Mouse (Mus musculus): ENCODE results near the gene Slc1a6. TPM values are rescaled to one million over a fixed set of nuclear protein-coding genes. Genes with fewer than 3 reads are reported as not detected.

The Slc1a6 gene
- total RNA-seq, 1 experiment: 1.7 TPM

GRCm38 (mm10) chr10:78756021-78756420 lies 24.3 kb upstream of the Slc1a6 start:
- Histone ChIP-seq H3K27ac (ENCODE audit: insufficient read depth, low read depth, low read length, poor library complexity, severe bottlenecking) (no peak overlapping the region), H3K4me1 (ENCODE audit: control insufficient read depth in 2 of 2, insufficient read depth in 2 of 2, low read length in 2 of 2, poor library complexity in 1 of 2) (no peaks in the 10 kb centered on the region), H3K36me3 (ENCODE audit: control insufficient read depth, insufficient read depth, low read length, poor library complexity, severe bottlenecking) (no peaks in the 10 kb centered on the region), H3K9ac (ENCODE audit: insufficient read depth, low read depth, low read length, poor library complexity, severe bottlenecking) (no peak overlapping the region), H3K4me3 (ENCODE audit: insufficient read depth in 1 of 2, low read depth in 1 of 2, low read length in 2 of 2, poor library complexity in 1 of 2, severe bottlenecking in 1 of 2) (no peak overlapping the region), H3K9me3 (ENCODE audit: control insufficient read depth, insufficient read depth, low read depth, low read length) (no peaks in the 10 kb centered on the region)
- peak; percentile 41 for DNase-seq (ENCODE audit: low read depth, low spot score)
- in situ Hi-C loops (cut with MboI; ENCODE audit: low sequenced_read_pairs in 2 of 2, unreplicated experiment in 2 of 2): no loop called here
- no peak for TF ChIP-seq ZNF384 (IDR thresholded peaks at IDR 0.05; ENCODE audit: low read depth, low read length)
- TF ChIP-seq ZC3H11A (IDR thresholded peaks at IDR 0.05; ENCODE audit: borderline replicate concordance, low read depth, low read length): peak; percentile 73; the same call in 1 of the 2 replicates

GRCm38 (mm10) chr10:78765570-78765969 lies 14.7 kb upstream of the Slc1a6 start:
- H3K36me3 ChIP-seq (ENCODE audit: control insufficient read depth, insufficient read depth, low read length, poor library complexity, severe bottlenecking): no peaks in the 10 kb centered on the region
- in situ Hi-C loops (cut with MboI; ENCODE audit: low sequenced_read_pairs in 2 of 2, unreplicated experiment in 2 of 2): no loop called here
- TF ChIP-seq MAFK (IDR thresholded peaks at IDR 0.05; ENCODE audit: insufficient read depth, low read depth, low read length) (no peak), ZNF384 (IDR thresholded peaks at IDR 0.05; ENCODE audit: low read depth, low read length) (no peak), HCFC1 (IDR thresholded peaks at IDR 0.05; ENCODE audit: borderline replicate concordance, insufficient read depth, low read length) (no peak), ZC3H11A (IDR thresholded peaks at IDR 0.05; ENCODE audit: borderline replicate concordance, low read depth, low read length) (no peak), CHD2 (IDR thresholded peaks at IDR 0.05; ENCODE audit: low read depth, low read length) (no peak)
- H3K27ac ChIP-seq (ENCODE audit: insufficient read depth, low read depth, low read length, poor library complexity, severe bottlenecking): no peak overlapping the region
- DNase-seq (ENCODE audit: low read depth, low spot score): no peak
- H3K9me3 ChIP-seq (ENCODE audit: control insufficient read depth, insufficient read depth, low read depth, low read length): no peaks in the 10 kb centered on the region
- H3K4me1 ChIP-seq (ENCODE audit: control insufficient read depth in 2 of 2, insufficient read depth in 2 of 2, low read length in 2 of 2, poor library complexity in 1 of 2): no peaks in the 10 kb centered on the region
- no peak overlapping the region for H3K9ac ChIP-seq (ENCODE audit: insufficient read depth, low read depth, low read length, poor library complexity, severe bottlenecking)
- no peak overlapping the region for H3K4me3 ChIP-seq (ENCODE audit: insufficient read depth in 1 of 2, low read depth in 1 of 2, low read length in 2 of 2, poor library complexity in 1 of 2, severe bottlenecking in 1 of 2)

GRCm38 (mm10) chr10:78775830-78776229 lies 4.5 kb upstream of the Slc1a6 start:
- no peaks in the 10 kb centered on the region for H3K9me3 ChIP-seq (ENCODE audit: control insufficient read depth, insufficient read depth, low read depth, low read length)
- no peak overlapping the region for H3K27ac ChIP-seq (ENCODE audit: insufficient read depth, low read depth, low read length, poor library complexity, severe bottlenecking)
- H3K4me1 ChIP-seq (ENCODE audit: control insufficient read depth in 2 of 2, insufficient read depth in 2 of 2, low read length in 2 of 2, poor library complexity in 1 of 2): 0 out of 4 replicates have a peak, but pooled peaks cover 0 to 2% of the 10 kb centered on the region in 2 experiments
- no peak for DNase-seq (ENCODE audit: low read depth, low spot score)
- in situ Hi-C loops (cut with MboI; ENCODE audit: low sequenced_read_pairs in 2 of 2, unreplicated experiment in 2 of 2): no loop called here
- H3K36me3 ChIP-seq (ENCODE audit: control insufficient read depth, insufficient read depth, low read length, poor library complexity, severe bottlenecking): no peaks in the 10 kb centered on the region
- TF ChIP-seq HCFC1 (IDR thresholded peaks at IDR 0.05; ENCODE audit: borderline replicate concordance, insufficient read depth, low read length): no peak
- TF ChIP-seq ZNF384 (IDR thresholded peaks at IDR 0.05; ENCODE audit: low read depth, low read length): no peak
- no peak for TF ChIP-seq CHD2 (IDR thresholded peaks at IDR 0.05; ENCODE audit: low read depth, low read length)
- no peak for TF ChIP-seq MAFK (IDR thresholded peaks at IDR 0.05; ENCODE audit: insufficient read depth, low read depth, low read length)
- TF ChIP-seq ZC3H11A (IDR thresholded peaks at IDR 0.05; ENCODE audit: borderline replicate concordance, low read depth, low read length): no peak
- H3K9ac ChIP-seq (ENCODE audit: insufficient read depth, low read depth, low read length, poor library complexity, severe bottlenecking): no peak overlapping the region
- no peak overlapping the region for H3K4me3 ChIP-seq (ENCODE audit: insufficient read depth in 1 of 2, low read depth in 1 of 2, low read length in 2 of 2, poor library complexity in 1 of 2, severe bottlenecking in 1 of 2)

GRCm38 (mm10) chr10:78779527-78779926 lies 769 bp upstream of the Slc1a6 start:
- no peak overlapping the region for H3K9ac ChIP-seq (ENCODE audit: insufficient read depth, low read depth, low read length, poor library complexity, severe bottlenecking)

More at GRCm38 (mm10) chr10:78779527-78779926, 769 bp upstream of the Slc1a6 start:
- H3K36me3 ChIP-seq (ENCODE audit: control insufficient read depth, insufficient read depth, low read length, poor library complexity, severe bottlenecking): no peaks in the 10 kb centered on the region
- DNase-seq (ENCODE audit: low read depth, low spot score): no peak
- no peaks in the 10 kb centered on the region for H3K9me3 ChIP-seq (ENCODE audit: control insufficient read depth, insufficient read depth, low read depth, low read length)
- H3K4me1 ChIP-seq (ENCODE audit: control insufficient read depth in 2 of 2, insufficient read depth in 2 of 2, low read length in 2 of 2, poor library complexity in 1 of 2): 0 out of 4 replicates have a peak, but pooled peaks cover 0 to 2% of the 10 kb centered on the region in 2 experiments
- in situ Hi-C loops (cut with MboI; ENCODE audit: low sequenced_read_pairs in 2 of 2, unreplicated experiment in 2 of 2): no loop called here
- no peak overlapping the region for H3K4me3 ChIP-seq (ENCODE audit: insufficient read depth in 1 of 2, low read depth in 1 of 2, low read length in 2 of 2, poor library complexity in 1 of 2, severe bottlenecking in 1 of 2)
- no peak for TF ChIP-seq ZNF384 (IDR thresholded peaks at IDR 0.05; ENCODE audit: low read depth, low read length)
- TF ChIP-seq CHD2 (IDR thresholded peaks at IDR 0.05; ENCODE audit: low read depth, low read length): no peak
- TF ChIP-seq ZC3H11A (IDR thresholded peaks at IDR 0.05; ENCODE audit: borderline replicate concordance, low read depth, low read length): no peak
- no peak for TF ChIP-seq HCFC1 (IDR thresholded peaks at IDR 0.05; ENCODE audit: borderline replicate concordance, insufficient read depth, low read length)
- no peak for TF ChIP-seq MAFK (IDR thresholded peaks at IDR 0.05; ENCODE audit: insufficient read depth, low read depth, low read length)
- no peak overlapping the region for H3K27ac ChIP-seq (ENCODE audit: insufficient read depth, low read depth, low read length, poor library complexity, severe bottlenecking)

Measured in ES-E14 (cell line).